Mouse (Mus musculus) kidney, adult 2 months (tissue): ENCODE data around the gene Pdzd7.

Experiments used
- CTCF ChIP-seq: fragments of 200-500 bp; conservative IDR thresholded peaks from 2 replicates; pipeline ENCODE4 v1.5.1; 2011; ENCODE audit warnings: low read depth, mild to moderate bottlenecking, control low read depth, low read length, moderate library complexity, mixed read lengths; ENCODE audit not compliant: insufficient read depth, insufficient read length
- POLR2A ChIP-seq: fragments of 200-500 bp; IDR thresholded peaks from one replicate; pipeline ENCODE4 v1.6.1; 2011; ENCODE audit warnings: low read depth, low read length, control low read depth

- TF ChIP-seq CTCF = no peak
- no peak for TF ChIP-seq POLR2A
Measured at GRCm38 (mm10) chr19:45054892-45055690, 9.6 kb upstream of the Pdzd7 start.
